Mouse (Mus musculus): ENCODE measurements around the gene Gm43191. TPM values are rescaled to one million over a fixed set of nuclear protein-coding genes. Genes with fewer than 3 reads are reported as not detected.

The Gm43191 gene
- polyA plus RNA-seq, 1 experiment from 2014 or later = not detected

GRCm38 (mm10) chr3:116594076-116594727, 86.9 kb downstream of the Gm43191 start:
- Histone ChIP-seq H3K27me3 (replicated peaks; ENCODE audit: control insufficient read depth, insufficient read depth, low read length) (no peaks in the 10 kb centered on the region), H3K4me2 (ENCODE audit: low read length) (peak overlapping the region; percentile 47), H3K4me3 (replicated peaks; ENCODE audit: low read length) (peak overlapping the region; percentile 62), H3K9me3 (ENCODE audit: control insufficient read depth, low read length) (no peaks in the 10 kb centered on the region), H3K27ac (ENCODE audit: low read length) (peak overlapping the region; percentile 86), H3K9ac (replicated peaks; ENCODE audit: low read depth, low read length) (peak overlapping the region; percentile 75), H3K4me1 (replicated peaks; ENCODE audit: control insufficient read depth, insufficient read depth, low read length) (peaks cover 11% of the 10 kb centered on the region), H3K36me3 (ENCODE audit: control insufficient read depth, insufficient read depth) (peaks cover 12% of the 10 kb centered on the region)
- peak; percentile 84 for ATAC-seq
- 2% methylated on average over 21 of the region's 22 CpGs for WGBS

Other genes starting within 250 kb of the Gm43191 start
- 104 and 106 TPM in 2 replicates for gene Rtca, start 173.1 kb downstream of the Gm43191 start, polyA plus RNA-seq (2015; fragmentation: Nextera tagmentation; extraction: Ambion mirVana)
- 16.1 and 16.9 TPM in 2 replicates for gene Dbt, start 168.2 kb downstream of the Gm43191 start, polyA plus RNA-seq (2015; fragmentation: Nextera tagmentation; extraction: Ambion mirVana)
- 0.29 and 0.42 TPM in 2 replicates for gene Lrrc39, start 118.3 kb downstream of the Gm43191 start, polyA plus RNA-seq (2015; fragmentation: Nextera tagmentation; extraction: Ambion mirVana)
- gene Sass6, start 86.3 kb downstream of the Gm43191 start, polyA plus RNA-seq (2015; fragmentation: Nextera tagmentation; extraction: Ambion mirVana) = 18.2 and 19.3 TPM in 2 replicates
- gene Trmt13, start 66.7 kb downstream of the Gm43191 start, polyA plus RNA-seq (2015; fragmentation: Nextera tagmentation; extraction: Ambion mirVana) = 28.4 and 35.2 TPM in 2 replicates
- 77.2 and 81.1 TPM in 2 replicates for gene Mfsd14a, start 18.6 kb downstream of the Gm43191 start, polyA plus RNA-seq (2015; fragmentation: Nextera tagmentation; extraction: Ambion mirVana)
- 8.1 and 8.3 TPM in 2 replicates for gene Slc35a3, start 31.6 kb upstream of the Gm43191 start, polyA plus RNA-seq (2015; fragmentation: Nextera tagmentation; extraction: Ambion mirVana)
- gene Agl, start 126.9 kb upstream of the Gm43191 start, polyA plus RNA-seq (2015; fragmentation: Nextera tagmentation; extraction: Ambion mirVana) = 14.0 and 15.0 TPM in 2 replicates
- 3.4 and 4.0 TPM in 2 replicates for gene Frrs1, start 178.2 kb upstream of the Gm43191 start, polyA plus RNA-seq (2015; fragmentation: Nextera tagmentation; extraction: Ambion mirVana)